Mouse (Mus musculus) brain, embryonic 14.5 days (tissue): ENCODE results near the gene Pcx.

Experiments
- CTCF ChIP-seq: fragments of 200-500 bp; IDR thresholded peaks from 2 replicates; pipeline ENCODE4 v1.5.1; 2012; ENCODE audit warnings: inconsistent platforms, mild to moderate bottlenecking, moderate library complexity, borderline replicate concordance; ENCODE audit not compliant: insufficient read depth, insufficient read length; ENCODE audit errors: extremely low read depth
- POLR2A ChIP-seq: fragments of 200-500 bp; IDR thresholded peaks from 2 replicates; pipeline ENCODE4 v1.6.1; 2012; ENCODE audit warnings: mild to moderate bottlenecking, inconsistent platforms, borderline replicate concordance; ENCODE audit not compliant: poor library complexity, insufficient read depth, insufficient read length, severe bottlenecking; ENCODE audit errors: extremely low read depth

- TF ChIP-seq POLR2A (no peak), CTCF (no peak)
These were observed 103.4 kb downstream of the Pcx start for GRCm38 (mm10) chr19:4613464-4614304.
